Mouse (Mus musculus) heart, embryonic 10.5 days (tissue): Measurements from ENCODE around the gene Fibcd1. TPM values are rescaled to one million over a fixed set of nuclear protein-coding genes. Genes with fewer than 3 reads are reported as not detected.

Experiments
- DNase-seq: peaks from one replicate; pipeline ENCODE4 v3.0.0-alpha.2; 2017; ENCODE audit warnings: low spot score
- H3K27ac ChIP-seq: fragments of 300-500 bp; sonication (generic); 2 replicates; pipeline ENCODE4 v1.5.1; 2016; ENCODE audit warnings: mild to moderate bottlenecking
- H3K27me3 ChIP-seq: fragments of 300-500 bp; sonication (generic); 2 replicates; pipeline ENCODE4 v1.6.1; 2016; ENCODE audit warnings: mild to moderate bottlenecking; ENCODE audit not compliant: poor library complexity, insufficient read depth, severe bottlenecking
- H3K36me3 ChIP-seq: fragments of 300-500 bp; sonication (generic); 2 replicates; pipeline ENCODE4 v1.6.1; 2016; ENCODE audit warnings: mild to moderate bottlenecking, moderate library complexity
- H3K4me1 ChIP-seq: fragments of 300-500 bp; sonication (generic); 2 replicates; pipeline ENCODE4 v1.6.1; 2016; ENCODE audit warnings: mild to moderate bottlenecking
- H3K4me3 ChIP-seq: fragments of 300-500 bp; sonication (generic); 2 replicates; pipeline ENCODE4 v1.5.1; 2016; ENCODE audit warnings: mild to moderate bottlenecking, moderate library complexity
- H3K9me3 ChIP-seq: fragments of 300-500 bp; sonication (generic); 2 replicates; pipeline ENCODE4 v1.6.1; 2016; ENCODE audit warnings: mild to moderate bottlenecking, moderate library complexity
- WGBS: fragments of 180-500 bp; shearing (Covaris S2); methylation state at CpG from one replicate; pipeline ENCODE4 v1.1.7; 2016; 5-methylcytosine and 5-hydroxymethylcytosine counted together
- polyA plus RNA-seq: library from polyadenylated mRNA; unstranded; fragments of >200 nt; fragmentation: Nextera tagmentation; extraction: Ambion mirVana; gene quantifications from 2 replicates; pipeline ENCODE4 v1.2.1, GENCODE M21; 2016

The Fibcd1 gene
- polyA plus RNA-seq, 1 experiment from 2014 or later = 0.36 TPM

- peak overlapping the region; percentile 69 for H3K4me3 ChIP-seq
- H3K4me1 ChIP-seq = peaks cover 38% of the 10 kb centered on the region
- no peaks in the 10 kb centered on the region for H3K9me3 ChIP-seq
- peaks cover 66% of the 10 kb centered on the region for H3K27me3 ChIP-seq
- peak overlapping the region; percentile 48; the same call in 1 of the 2 replicates for H3K27ac ChIP-seq
- 4% methylated on average over 35 of the region's 35 CpGs for WGBS
- no peak for DNase-seq
- no peaks in the 10 kb centered on the region for H3K36me3 ChIP-seq
These were observed 1.2 kb upstream of the Fibcd1 start for GRCm38 (mm10) chr2:31846692-31847660.

DNA sequence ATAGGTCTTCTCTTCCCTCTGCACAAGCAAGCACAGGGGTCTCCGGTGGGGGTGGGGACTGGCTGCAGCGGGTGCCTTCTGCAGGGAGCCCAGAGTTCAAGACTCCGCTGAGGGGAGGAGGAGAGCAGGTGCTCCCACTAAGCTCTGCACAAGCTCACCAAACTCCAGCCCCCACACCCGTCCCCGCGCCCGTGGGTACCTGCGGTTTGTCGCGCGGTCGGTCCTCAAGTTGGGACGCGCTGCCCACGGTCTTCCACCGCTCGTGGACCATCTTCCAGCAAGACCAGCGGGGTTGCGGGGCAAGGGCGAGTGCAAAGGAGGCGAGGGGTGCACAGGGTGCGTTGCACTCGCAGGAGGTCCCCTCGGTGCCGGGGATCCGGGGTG, 301 bp downstream of the Fibcd1 start:
- Histone ChIP-seq H3K27ac (peak overlapping the region; percentile 48), H3K9me3 (no peaks in the 10 kb centered on the region), H3K4me1 (peaks cover 31% of the 10 kb centered on the region), H3K36me3 (no peaks in the 10 kb centered on the region), H3K27me3 (peaks cover 80% of the 10 kb centered on the region), H3K4me3 (peak overlapping the region; percentile 69)
- no peak for DNase-seq
- WGBS = 3% methylated on average over 26 of the region's 26 CpGs

DNA sequence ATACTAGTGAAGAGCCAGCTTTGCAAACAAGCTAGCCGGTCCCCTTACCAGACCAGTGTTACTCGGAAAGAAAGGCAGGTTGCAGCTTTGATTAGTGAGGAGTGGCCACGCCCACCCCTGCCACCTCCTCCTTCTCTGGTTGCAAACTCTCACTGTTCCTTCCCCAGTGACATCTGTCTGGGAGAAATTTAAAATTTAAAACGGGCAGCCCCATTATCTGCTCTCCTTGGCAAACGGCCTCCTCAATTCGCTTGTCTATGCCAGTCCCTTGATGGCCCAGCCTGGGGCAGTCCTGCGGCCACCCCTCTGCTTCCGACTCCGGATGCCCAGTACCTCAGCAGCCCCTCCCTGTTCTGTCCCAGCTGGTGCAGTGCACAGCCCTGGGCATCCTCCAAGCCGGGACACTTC, 1.1 kb downstream of the Fibcd1 start:
- WGBS = 3% methylated on average over 10 of the region's 10 CpGs
- Histone ChIP-seq H3K36me3 (no peaks in the 10 kb centered on the region), H3K4me1 (peaks cover 31% of the 10 kb centered on the region), H3K27me3 (peaks cover 88% of the 10 kb centered on the region), H3K9me3 (no peaks in the 10 kb centered on the region), H3K27ac (no peak overlapping the region), H3K4me3 (0 out of 2 replicates have a peak overlapping the region, but pooled peaks have one; percentile 69)
- DNase-seq = no peak

- Histone ChIP-seq H3K9me3 (no peaks in the 10 kb centered on the region), H3K27me3 (peaks cover 91% of the 10 kb centered on the region), H3K27ac (no peak overlapping the region), H3K4me3 (no peak overlapping the region), H3K4me1 (peaks cover 14% of the 10 kb centered on the region), H3K36me3 (no peaks in the 10 kb centered on the region)
- no peak for DNase-seq
- 73% methylated on average over 1 of the region's 1 CpGs for WGBS
These were observed 6.9 kb downstream of the Fibcd1 start for GRCm38 (mm10) chr2:31838868-31839267.

- H3K27ac ChIP-seq = 0 out of 2 replicates have a peak overlapping the region, but pooled peaks have one; percentile 49
- H3K4me1 ChIP-seq = peaks cover 19% of the 10 kb centered on the region
- H3K36me3 ChIP-seq = no peaks in the 10 kb centered on the region
- H3K9me3 ChIP-seq = no peaks in the 10 kb centered on the region
- peaks cover 93% of the 10 kb centered on the region for H3K27me3 ChIP-seq
- 22% methylated on average over 6 of the region's 6 CpGs for WGBS
- DNase-seq = no peak
- H3K4me3 ChIP-seq = no peak overlapping the region
These were observed 8.8 kb downstream of the Fibcd1 start for GRCm38 (mm10) chr2:31836985-31837384.

- Histone ChIP-seq H3K4me3 (no peak overlapping the region), H3K4me1 (peaks cover 19% of the 10 kb centered on the region), H3K27ac (no peak overlapping the region), H3K36me3 (no peaks in the 10 kb centered on the region), H3K27me3 (peaks cover 91% of the 10 kb centered on the region), H3K9me3 (no peaks in the 10 kb centered on the region)
- WGBS = 71% methylated on average over 10 of the region's 10 CpGs
- no peak for DNase-seq
These were observed 9.7 kb downstream of the Fibcd1 start for GRCm38 (mm10) chr2:31836091-31836490.

- Histone ChIP-seq H3K27me3 (peaks cover 79% of the 10 kb centered on the region), H3K27ac (peak overlapping the region; percentile 16; the same call in 1 of the 2 replicates), H3K36me3 (no peaks in the 10 kb centered on the region), H3K4me3 (no peak overlapping the region), H3K4me1 (peaks cover 44% of the 10 kb centered on the region), H3K9me3 (no peaks in the 10 kb centered on the region)
- no peak for DNase-seq
- WGBS = 24% methylated on average over 4 of the region's 4 CpGs
These were observed 17.4 kb downstream of the Fibcd1 start for GRCm38 (mm10) chr2:31828311-31828825.

- Histone ChIP-seq H3K4me1 (peaks cover 48% of the 10 kb centered on the region), H3K9me3 (no peaks in the 10 kb centered on the region), H3K36me3 (no peaks in the 10 kb centered on the region), H3K27ac (no peak overlapping the region; the same call in 1 of the 2 replicates), H3K4me3 (no peak overlapping the region), H3K27me3 (peaks cover 79% of the 10 kb centered on the region)
- WGBS = 52% methylated on average over 7 of the region's 7 CpGs
- no peak for DNase-seq
These were observed 17.9 kb downstream of the Fibcd1 start for GRCm38 (mm10) chr2:31827877-31828276.

DNA sequence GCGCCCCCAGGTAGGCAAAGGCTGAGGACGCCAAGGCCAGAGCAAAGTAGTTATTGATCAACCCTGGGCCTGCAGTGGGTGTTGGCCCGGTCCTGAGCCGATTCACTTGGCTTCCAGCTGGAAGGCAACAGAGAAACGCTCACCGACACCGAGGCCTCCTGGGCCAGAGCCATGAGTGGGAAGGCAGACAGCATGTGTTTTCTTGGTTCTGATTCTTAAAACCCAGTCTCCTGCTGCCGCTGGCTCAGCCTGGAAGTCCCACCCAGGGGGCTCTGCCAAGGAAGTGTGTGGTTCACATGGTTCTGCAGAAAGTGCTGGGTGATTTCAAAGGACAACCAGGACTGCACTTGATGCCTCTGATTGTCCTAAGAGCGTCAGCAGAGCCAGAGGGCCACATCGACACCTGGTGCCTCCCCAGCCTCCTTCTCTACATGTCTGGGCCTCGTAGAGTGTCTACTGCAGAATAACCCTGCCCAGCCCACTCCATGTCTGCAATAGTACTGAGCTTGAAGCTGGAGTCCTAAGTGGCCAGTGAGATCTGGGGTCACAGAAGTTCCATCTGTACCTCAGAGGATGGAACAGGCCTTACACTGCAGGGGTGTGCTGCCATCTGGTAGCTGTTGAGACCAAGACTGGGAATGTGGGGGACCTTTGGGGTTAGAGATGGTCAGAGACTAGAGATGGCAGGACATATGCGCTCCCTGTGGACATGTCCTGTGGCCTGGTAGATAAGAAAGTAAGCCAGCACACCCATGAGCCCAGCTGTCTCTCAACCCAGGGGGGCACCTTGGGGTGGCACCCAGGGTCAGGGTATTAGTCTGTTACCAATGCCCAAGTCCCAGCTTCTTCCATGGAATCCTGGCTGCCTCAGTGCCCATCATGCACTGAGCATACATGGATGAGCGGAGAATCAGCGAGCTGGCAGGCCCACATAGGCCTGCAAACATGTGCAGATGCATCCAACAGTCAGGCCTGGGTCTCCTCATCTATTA, 19.4 kb downstream of the Fibcd1 start:
- H3K9me3 ChIP-seq = no peaks in the 10 kb centered on the region
- WGBS = 83% methylated on average over 14 of the region's 14 CpGs
- peaks cover 56% of the 10 kb centered on the region for H3K4me1 ChIP-seq
- H3K4me3 ChIP-seq = no peak overlapping the region
- no peak for DNase-seq
- peaks cover 81% of the 10 kb centered on the region for H3K27me3 ChIP-seq
- H3K27ac ChIP-seq = no peak overlapping the region
- H3K36me3 ChIP-seq = no peaks in the 10 kb centered on the region

GRCm38 (mm10) chr2:31825469-31825911, 20.3 kb downstream of the Fibcd1 start:
- Histone ChIP-seq H3K27me3 (peaks cover 83% of the 10 kb centered on the region), H3K9me3 (no peaks in the 10 kb centered on the region), H3K27ac (no peak overlapping the region), H3K4me3 (no peak overlapping the region), H3K36me3 (no peaks in the 10 kb centered on the region), H3K4me1 (peaks cover 58% of the 10 kb centered on the region)
- DNase-seq = no peak
- WGBS = 82% methylated on average over 16 of the region's 16 CpGs

DNA sequence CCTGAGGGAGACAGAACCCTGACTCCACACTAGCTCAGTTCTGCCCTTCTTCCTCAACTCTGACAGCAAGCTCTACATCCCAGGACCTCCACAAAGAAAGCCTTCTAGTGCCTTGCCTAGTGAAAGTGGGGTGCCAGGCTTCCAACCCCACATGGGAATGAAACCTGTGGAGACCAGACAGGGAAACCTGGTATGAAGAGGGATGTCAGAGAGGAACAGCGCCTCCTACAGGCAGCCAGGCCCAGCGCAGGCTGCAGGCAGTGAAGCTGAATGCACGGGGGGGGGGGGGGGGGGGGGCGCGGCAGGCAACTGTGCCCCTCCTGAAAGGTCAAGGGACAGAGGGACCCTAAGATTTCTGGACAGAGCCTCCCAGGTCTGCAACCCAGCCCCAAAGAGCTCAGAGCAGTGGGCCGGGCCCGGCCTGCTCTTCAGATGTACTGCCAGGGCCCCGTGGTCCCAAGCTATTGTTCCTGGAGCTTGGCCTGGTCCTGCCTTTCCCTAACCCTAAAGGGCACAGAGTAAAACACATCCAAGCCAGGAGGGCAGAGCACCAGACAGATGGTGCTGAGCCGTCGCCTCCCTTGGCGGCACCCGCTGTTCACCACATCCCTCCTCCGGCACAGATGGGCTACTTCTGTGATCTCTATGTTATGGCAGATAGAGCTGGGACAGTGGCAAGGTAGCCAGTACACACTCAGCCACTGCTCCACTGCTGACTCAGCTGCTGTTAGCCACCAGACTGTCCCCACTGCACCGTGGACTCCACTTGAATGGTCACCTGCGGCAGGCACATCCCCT, 21.7 kb downstream of the Fibcd1 start:
- Histone ChIP-seq H3K27me3 (peaks cover 80% of the 10 kb centered on the region), H3K36me3 (no peaks in the 10 kb centered on the region), H3K9me3 (no peaks in the 10 kb centered on the region), H3K4me1 (peaks cover 51% of the 10 kb centered on the region), H3K4me3 (no peak overlapping the region), H3K27ac (no peak overlapping the region)
- no peak for DNase-seq
- WGBS = 74% methylated on average over 12 of the region's 15 CpGs
